Mouse (Mus musculus) CH12F3 (cell line): ENCODE measurements at regions not wholly inside any gene's neighbourhood (a gene's known extent, or its start where the extent isn't known, plus 50 kb on each side); places are given as distances from the start of the nearest gene placed in this dataset.

Experiments used
- in situ Hi-C: fragments of 300-500 bp; cut with MboI; formaldehyde crosslinking; loops from 2 replicates; pipeline ENCODE4 v1.14.3; 2020; ENCODE audit warnings: low sequenced_read_pairs

DNA sequence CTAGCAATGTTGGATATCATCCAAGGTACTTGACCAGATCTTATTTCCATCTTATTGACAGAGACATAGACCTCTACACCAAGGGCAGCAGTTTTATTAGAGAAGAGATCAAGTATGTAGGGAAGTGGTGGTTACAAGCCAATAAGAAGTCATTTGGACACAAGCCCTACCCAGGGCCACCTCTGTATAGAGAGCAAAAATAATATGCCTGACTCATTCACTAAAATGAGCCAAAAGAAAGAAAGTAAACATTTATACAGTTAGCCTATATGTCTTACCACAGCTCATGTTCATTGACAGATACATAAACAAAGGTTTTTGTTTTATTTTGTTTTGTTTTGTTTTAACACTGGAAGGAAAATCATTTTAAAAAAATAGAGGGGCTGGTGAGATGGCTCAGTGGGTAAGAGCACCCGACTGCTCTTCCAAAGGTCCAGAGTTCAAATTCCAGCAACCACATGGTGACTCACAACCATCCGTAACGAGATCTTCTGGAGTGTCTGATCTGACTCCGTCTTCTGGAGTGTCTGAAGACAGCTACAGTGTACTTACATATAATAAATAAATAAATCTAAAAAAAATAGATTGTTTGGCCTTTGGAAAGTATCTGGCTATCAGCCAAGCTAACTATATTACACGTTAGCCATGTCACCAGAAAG lies 76.9 kb downstream of the Rlim start:
- in situ Hi-C loops = loop anchor here (25.0 kb wide), 1 partner anchor 417 kb away; no protein-coding TSS in a partner anchor

DNA sequence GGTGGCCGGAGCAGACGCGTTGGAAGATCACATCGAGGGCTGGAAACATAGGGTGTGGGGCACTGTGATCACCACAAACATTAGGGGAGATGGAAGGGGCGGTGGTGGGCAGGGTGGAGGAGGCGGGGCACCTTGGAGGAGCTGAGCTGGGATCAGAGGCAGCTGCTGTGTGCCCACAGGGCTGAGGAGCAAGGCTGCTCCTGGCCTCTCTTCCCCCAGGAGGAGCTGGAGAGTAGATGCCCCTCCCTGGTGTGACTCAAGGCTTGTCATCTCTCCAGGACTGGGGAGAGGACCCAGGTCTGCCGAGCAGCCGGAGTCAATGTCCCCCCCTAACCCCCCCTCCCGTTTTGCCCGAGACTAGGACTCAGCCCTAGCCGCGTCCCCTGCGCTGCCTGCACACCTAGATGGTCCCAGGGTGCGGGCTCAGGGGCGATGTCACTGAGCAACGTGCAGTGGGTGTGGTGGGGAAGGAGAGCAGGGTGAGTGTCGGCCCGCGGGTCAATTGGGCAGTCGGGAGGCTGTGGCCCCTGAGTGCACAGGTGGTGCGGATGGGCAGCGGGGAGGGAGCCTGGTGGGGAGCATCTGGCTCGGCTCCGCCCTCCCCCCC lies 57.6 kb upstream of the Slc16a2 start:
- in situ Hi-C loops = no loop called here
